Mouse (Mus musculus) lung, postnatal 0 days (tissue): ENCODE results near the gene Zfp523. TPM values are rescaled to one million over a fixed set of nuclear protein-coding genes. Genes with fewer than 3 reads are reported as not detected.

Experiments used
- ATAC-seq: fragments of 200-750 bp; cut with Nextera tagmentation; 2 replicates; pipeline ENCODE4 v1.8.0; 2017; ENCODE audit warnings: moderate library complexity
- DNase-seq: peaks from one replicate; pipeline ENCODE4 v3.0.0-alpha.2; 2016; ENCODE audit warnings: low spot score
- H3K27ac ChIP-seq: fragments of 300-500 bp; sonication (generic); 2 replicates; pipeline ENCODE4 v1.5.1; 2014; ENCODE audit warnings: antibody characterized with exemption, mild to moderate bottlenecking, low read length, mixed read lengths
- H3K27me3 ChIP-seq: fragments of 300-500 bp; sonication (generic); replicated peaks from 2 replicates; pipeline ENCODE4 v1.6.1; 2014; ENCODE audit warnings: low read length, mixed read lengths; ENCODE audit not compliant: insufficient read depth
- H3K36me3 ChIP-seq: fragments of 300-500 bp; sonication (generic); 2 replicates; pipeline ENCODE4 v1.6.1; 2014; ENCODE audit warnings: low read length, mixed read lengths; ENCODE audit not compliant: insufficient read depth
- H3K4me1 ChIP-seq: fragments of 300-500 bp; sonication (generic); 2 replicates; pipeline ENCODE4 v1.6.1; 2014; ENCODE audit warnings: antibody characterized with exemption, low read depth, low read length, mixed read lengths; ENCODE audit not compliant: insufficient read depth
- H3K4me2 ChIP-seq: fragments of 300-500 bp; sonication (generic); replicated peaks from 2 replicates; pipeline ENCODE4 v1.6.1; 2014; ENCODE audit warnings: low read depth, mild to moderate bottlenecking, low read length, moderate library complexity, mixed read lengths
- H3K4me3 ChIP-seq: fragments of 300-500 bp; sonication (generic); 2 replicates; pipeline ENCODE4 v1.5.1; 2014; ENCODE audit warnings: low read depth, low read length
- H3K9ac ChIP-seq: fragments of 300-500 bp; sonication (generic); replicated peaks from 2 replicates; pipeline ENCODE4 v1.6.1; 2014; ENCODE audit warnings: low read depth, mild to moderate bottlenecking
- H3K9me3 ChIP-seq: fragments of 300-500 bp; sonication (generic); 2 replicates; pipeline ENCODE4 v1.6.1; 2016; ENCODE audit warnings: low read length, mixed read lengths
- CTCF ChIP-seq: IDR thresholded peaks from 2 replicates; pipeline ENCODE4 v1.5.1; 2016; ENCODE audit warnings: antibody characterized with exemption, mild to moderate bottlenecking
- EP300 ChIP-seq: IDR thresholded peaks from 2 replicates; pipeline ENCODE4 v1.6.1; 2016; ENCODE audit warnings: antibody characterized with exemption, mild to moderate bottlenecking, control low read depth
- whole genome bisulfite sequencing: fragments of 180-500 bp; shearing (Covaris S2); extraction: QIAGEN DNeasy Blood & Tissue Kit; methylation state at CpG from one replicate; pipeline ENCODE4 v1.1.7; 2014; 5-methylcytosine and 5-hydroxymethylcytosine counted together
- polyA plus RNA-seq: library from polyadenylated mRNA; unstranded; fragments of >200 nt; fragmentation: Nextera tagmentation; extraction: Ambion mirVana; gene quantifications from 2 replicates; pipeline ENCODE4 v1.2.1, GENCODE M21; 2015

The Zfp523 gene
- polyA plus RNA-seq, 1 experiment from 2014 or later = 20.2 TPM

GRCm38 (mm10) chr17:28205443-28205842 lies 28.5 kb downstream of the Zfp523 start:
- Histone ChIP-seq H3K4me2 (no peak overlapping the region), H3K9me3 (no peaks in the 10 kb centered on the region), H3K4me3 (no peak overlapping the region), H3K9ac (no peak overlapping the region), H3K36me3 (peaks cover 10% of the 10 kb centered on the region; the same call in 1 of the 2 replicates), H3K27ac (no peak overlapping the region), H3K4me1 (peaks cover 5% of the 10 kb centered on the region; the same call in 1 of the 2 replicates), H3K27me3 (no peaks in the 10 kb centered on the region)
- TF ChIP-seq EP300 = no peak
- ATAC-seq (no peak), DNase-seq (no peak)
- 89% methylated on average over 8 of the region's 8 CpGs for WGBS

- 69% methylated on average over 8 of the region's 8 CpGs for WGBS
- H3K36me3 ChIP-seq = peaks cover 10% of the 10 kb centered on the region; the same call in 1 of the 2 replicates
- H3K4me2 ChIP-seq = no peak overlapping the region
- H3K27me3 ChIP-seq = no peaks in the 10 kb centered on the region
- H3K27ac ChIP-seq = no peak overlapping the region
- H3K9ac ChIP-seq = no peak overlapping the region
- TF ChIP-seq CTCF (no peak), EP300 (no peak)
- ATAC-seq = no peak
- DNase-seq = no peak
- no peak overlapping the region for H3K4me3 ChIP-seq
- H3K9me3 ChIP-seq = no peaks in the 10 kb centered on the region
- peaks cover 5% of the 10 kb centered on the region; the same call in 1 of the 2 replicates for H3K4me1 ChIP-seq
These were observed 30.2 kb downstream of the Zfp523 start for GRCm38 (mm10) chr17:28207092-28207491.

- Histone ChIP-seq H3K9me3 (no peaks in the 10 kb centered on the region), H3K4me3 (peak within 1 kb of the TSS; percentile 14; the same call in 1 of the 2 replicates), H3K9ac (no peak within 1 kb of the TSS), H3K4me1 (peaks cover 5% of the 10 kb centered on the region; the same call in 1 of the 2 replicates), H3K36me3 (peaks cover 5% of the 10 kb centered on the region; the same call in 1 of the 2 replicates), H3K4me2 (peak within 1 kb of the TSS; percentile 48), H3K27ac (peak within 1 kb of the TSS; percentile 52), H3K27me3 (no peaks in the 10 kb centered on the region)
- TF ChIP-seq EP300 (no peak), CTCF (peak; percentile 76)
- DNase-seq (peak; percentile 90), ATAC-seq (peak; percentile 89)
- WGBS = 25% methylated on average over 23 of the region's 26 CpGs
These were observed 30.8 kb downstream of the Zfp523 start, which contains the start of gene Def6 for GRCm38 (mm10) chr17:28207591-28208313. Def6 (plus strand) TSS chr17:28207778.

GRCm38 (mm10) chr17:28208314-28208612 lies 31.3 kb downstream of the Zfp523 start:
- no peak for DNase-seq
- Histone ChIP-seq H3K4me3 (0 out of 2 replicates have a peak overlapping the region, but pooled peaks have one; percentile 14), H3K27ac (no peak overlapping the region), H3K4me1 (peaks cover 5% of the 10 kb centered on the region; the same call in 1 of the 2 replicates), H3K4me2 (peak overlapping the region; percentile 48), H3K27me3 (no peaks in the 10 kb centered on the region), H3K9ac (no peak overlapping the region), H3K9me3 (no peaks in the 10 kb centered on the region), H3K36me3 (peaks cover under 1% of the 10 kb centered on the region; the same call in 1 of the 2 replicates)
- 82% methylated on average over 8 of the region's 8 CpGs for WGBS
- TF ChIP-seq CTCF = no peak
- TF ChIP-seq EP300 = no peak
- no peak for ATAC-seq

- 66% methylated on average over 4 of the region's 4 CpGs for WGBS
- TF ChIP-seq EP300 (no peak), CTCF (no peak)
- H3K27me3 ChIP-seq = no peaks in the 10 kb centered on the region
- H3K4me3 ChIP-seq = no peak overlapping the region
- H3K9me3 ChIP-seq = no peaks in the 10 kb centered on the region
- no peaks in the 10 kb centered on the region for H3K36me3 ChIP-seq
- no peak overlapping the region for H3K27ac ChIP-seq
- ATAC-seq = no peak
- H3K9ac ChIP-seq = no peak overlapping the region
- DNase-seq = no peak
- H3K4me1 ChIP-seq = peaks cover 5% of the 10 kb centered on the region; the same call in 1 of the 2 replicates
- H3K4me2 ChIP-seq = no peak overlapping the region
These were observed 32.7 kb downstream of the Zfp523 start for GRCm38 (mm10) chr17:28209457-28210110.

GRCm38 (mm10) chr17:28211921-28212341 lies 35.0 kb downstream of the Zfp523 start:
- Histone ChIP-seq H3K27me3 (no peaks in the 10 kb centered on the region), H3K36me3 (no peaks in the 10 kb centered on the region), H3K9me3 (no peaks in the 10 kb centered on the region), H3K9ac (no peak overlapping the region), H3K27ac (no peak overlapping the region), H3K4me2 (no peak overlapping the region), H3K4me1 (peaks cover 5% of the 10 kb centered on the region; the same call in 1 of the 2 replicates), H3K4me3 (no peak overlapping the region)
- no peak for DNase-seq
- TF ChIP-seq EP300 = no peak
- no peak for TF ChIP-seq CTCF
- 55% methylated on average over 6 of the region's 6 CpGs for WGBS
- no peak for ATAC-seq
